Mouse (Mus musculus) liver, postnatal 0 days (tissue): ENCODE results near the gene Wdr82. TPM values are rescaled to one million over a fixed set of nuclear protein-coding genes. Genes with fewer than 3 reads are reported as not detected.

Experiments used
- ATAC-seq: fragments of 200-750 bp; cut with Nextera tagmentation; 2 replicates; pipeline ENCODE4 v1.8.0; 2017; ENCODE audit warnings: mild to moderate bottlenecking, moderate library complexity
- DNase-seq: peaks from one replicate; pipeline ENCODE4 v3.0.0-alpha.2; 2016
- H3K27ac ChIP-seq: fragments of 300-500 bp; sonication (generic); 2 replicates; pipeline ENCODE4 v1.5.1; 2014; ENCODE audit warnings: antibody characterized with exemption, moderate library complexity, mild to moderate bottlenecking, low read depth
- H3K27me3 ChIP-seq: fragments of 300-500 bp; sonication (generic); 2 replicates; pipeline ENCODE4 v1.6.1; 2014; ENCODE audit warnings: low read length, control low read depth, mixed read lengths; ENCODE audit not compliant: insufficient read depth
- H3K36me3 ChIP-seq: fragments of 300-500 bp; sonication (generic); replicated peaks from 2 replicates; pipeline ENCODE4 v1.6.1; 2014; ENCODE audit warnings: mild to moderate bottlenecking, control low read depth, low read length, moderate library complexity, mixed read lengths; ENCODE audit not compliant: insufficient read depth
- H3K4me1 ChIP-seq: fragments of 300-500 bp; sonication (generic); 2 replicates; pipeline ENCODE4 v1.6.1; 2014; ENCODE audit warnings: antibody characterized with exemption, mild to moderate bottlenecking, control low read depth; ENCODE audit not compliant: insufficient read depth
- H3K4me2 ChIP-seq: fragments of 300-500 bp; sonication (generic); 2 replicates; pipeline ENCODE4 v1.6.1; 2014; ENCODE audit warnings: low read depth, mild to moderate bottlenecking, low read length, moderate library complexity, mixed read lengths
- H3K4me3 ChIP-seq: fragments of 300-500 bp; sonication (generic); 2 replicates; pipeline ENCODE4 v1.5.1; 2014; ENCODE audit warnings: low read depth, low read length
- H3K9ac ChIP-seq: fragments of 300-500 bp; sonication (generic); replicated peaks from 2 replicates; pipeline ENCODE4 v1.6.1; 2014; ENCODE audit warnings: mild to moderate bottlenecking, moderate library complexity
- H3K9me3 ChIP-seq: fragments of 300-500 bp; sonication (generic); 2 replicates; pipeline ENCODE4 v1.6.1; 2016; ENCODE audit warnings: mild to moderate bottlenecking, control low read depth, low read length, mixed read lengths
- CTCF ChIP-seq: sonication (generic); IDR thresholded peaks from 2 replicates; pipeline ENCODE4 v1.5.1; 2016; ENCODE audit warnings: antibody characterized with exemption, low read depth
- EP300 ChIP-seq: IDR thresholded peaks from 2 replicates; pipeline ENCODE4 v1.6.1; 2016; ENCODE audit warnings: antibody characterized with exemption, low read depth, mild to moderate bottlenecking
- WGBS: fragments of 180-500 bp; shearing (Covaris S2); extraction: QIAGEN DNeasy Blood & Tissue Kit; methylation state at CpG from one replicate; pipeline ENCODE4 v1.1.7; 2014; ENCODE audit not compliant: insufficient replicate concordance; 5-methylcytosine and 5-hydroxymethylcytosine counted together
- polyA plus RNA-seq: library from polyadenylated mRNA; unstranded; fragments of >200 nt; fragmentation: Nextera tagmentation; extraction: Ambion mirVana; gene quantifications from 2 replicates; pipeline ENCODE4 v1.2.1, GENCODE M21; 2015

Gene Wdr82
- 5.3 and 5.7 TPM in 2 replicates for polyA plus RNA-seq

DNA sequence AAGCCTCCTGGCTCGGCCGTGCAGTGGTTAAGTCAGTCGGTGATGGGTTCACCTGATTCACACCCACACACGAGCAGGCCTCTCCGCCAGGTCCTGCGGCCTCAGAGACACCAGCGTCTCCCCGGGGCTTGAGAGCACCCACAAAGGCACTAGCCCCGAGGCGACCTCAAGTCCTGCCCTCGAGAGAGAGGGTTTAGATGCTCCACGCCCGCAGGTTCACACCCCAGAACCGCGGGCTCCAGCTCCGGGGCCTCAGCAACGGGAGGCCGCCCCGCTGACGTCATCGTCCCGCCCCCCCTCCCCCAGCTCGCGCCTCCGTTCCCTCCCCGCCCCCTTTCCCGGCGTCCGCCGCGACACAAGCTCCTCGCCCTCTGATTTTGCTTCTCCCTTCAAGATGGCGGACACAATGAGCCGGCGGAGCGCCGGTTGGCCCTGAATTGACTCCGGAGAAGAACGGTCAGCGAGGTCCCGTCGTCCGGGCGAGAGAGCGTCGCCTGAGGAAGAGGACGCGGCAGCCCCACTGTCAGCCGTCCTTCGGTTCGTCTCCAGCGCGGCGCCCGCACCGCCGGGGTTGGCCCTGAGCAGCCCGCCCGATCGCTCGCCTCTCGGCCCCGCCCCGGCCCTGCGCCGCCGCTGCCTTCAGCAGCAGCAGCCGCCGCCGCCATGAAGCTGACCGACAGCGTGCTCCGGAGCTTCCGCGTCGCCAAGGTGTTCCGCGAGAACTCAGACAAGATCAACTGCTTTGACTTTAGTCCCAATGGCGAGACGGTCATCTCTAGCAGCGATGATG lies at the start of gene Wdr82:
Gene Wdr82 (plus strand): TSS at position 373 of the 790 bp plus-strand sequence.
- Histone ChIP-seq H3K27me3 (no peaks in the 10 kb centered on the region), H3K9ac (peak within 1 kb of the TSS; percentile 83), H3K9me3 (no peaks in the 10 kb centered on the region), H3K4me1 (peaks cover 36% of the 10 kb centered on the region), H3K4me2 (peak within 1 kb of the TSS; percentile 92), H3K36me3 (peaks cover 4% of the 10 kb centered on the region; the same call in 1 of the 2 replicates), H3K27ac (peak within 1 kb of the TSS; percentile 95), H3K4me3 (peak within 1 kb of the TSS; percentile 78)
- TF ChIP-seq EP300 (no peak), CTCF (no peak)
- under 1% methylated on average over 75 of the region's 81 CpGs for WGBS
- ATAC-seq (peak; percentile 90), DNase-seq (peak; percentile 97)

DNA sequence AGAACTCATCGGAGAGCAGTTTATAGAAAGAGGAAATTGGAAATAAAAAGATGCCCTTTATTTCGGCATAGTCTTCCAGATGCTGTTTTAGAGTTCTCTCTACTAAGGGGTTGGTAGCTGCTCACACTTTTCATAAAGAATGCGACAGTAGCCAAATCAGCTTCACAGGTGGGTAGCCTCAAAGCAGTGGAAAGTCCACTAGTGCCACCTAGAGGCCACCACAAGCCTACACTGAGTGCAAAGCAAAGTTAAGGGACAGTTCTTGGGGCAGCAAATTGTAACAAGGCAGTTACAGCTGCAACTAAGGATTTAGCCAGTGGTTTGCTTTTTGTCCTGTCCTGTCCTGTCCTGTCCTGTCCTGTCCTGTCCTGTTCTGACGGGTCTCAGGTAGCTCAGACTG lies 47.1 kb upstream of the Wdr82 start:
- no peak for DNase-seq
- Histone ChIP-seq H3K4me1 (no peaks in the 10 kb centered on the region), H3K4me2 (no peak overlapping the region), H3K9me3 (no peaks in the 10 kb centered on the region), H3K36me3 (no peaks in the 10 kb centered on the region), H3K4me3 (no peak overlapping the region), H3K9ac (no peak overlapping the region), H3K27me3 (no peaks in the 10 kb centered on the region), H3K27ac (no peak overlapping the region)
- WGBS, result 46% methylated on average over 4 of the region's 4 CpGs
- TF ChIP-seq EP300, result no peak
- peak; percentile 70 for TF ChIP-seq CTCF
- no peak for ATAC-seq

DNA sequence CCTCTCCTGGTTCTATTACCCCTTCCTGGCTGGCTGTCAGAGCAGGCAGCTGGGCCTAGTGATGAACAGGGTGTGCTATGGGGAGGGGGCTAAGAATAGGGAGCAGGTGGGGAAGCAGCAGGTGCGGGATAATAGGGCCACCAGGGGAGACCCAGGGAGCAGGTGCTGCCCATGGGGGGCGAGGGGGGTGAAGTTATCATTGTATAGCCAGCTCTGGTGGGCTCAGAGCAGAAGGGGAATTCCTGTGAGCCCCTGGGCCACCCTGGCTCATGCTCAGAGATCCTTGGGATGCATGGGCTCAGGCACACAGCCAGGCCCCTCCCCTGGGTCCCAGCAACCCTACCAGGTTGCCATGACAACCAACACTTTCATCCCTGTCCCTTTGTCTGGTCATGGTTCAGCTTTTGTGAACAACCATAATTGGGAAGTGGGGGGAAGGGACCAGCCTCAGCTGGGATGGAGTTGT lies 43.9 kb upstream of the Wdr82 start:
- no peaks in the 10 kb centered on the region for H3K36me3 ChIP-seq
- no peak for TF ChIP-seq EP300
- TF ChIP-seq CTCF, result no peak
- H3K9me3 ChIP-seq, result no peaks in the 10 kb centered on the region
- no peaks in the 10 kb centered on the region for H3K4me1 ChIP-seq
- no peak overlapping the region for H3K4me2 ChIP-seq
- DNase-seq (no peak), ATAC-seq (no peak)
- no peak overlapping the region for H3K9ac ChIP-seq
- H3K27ac ChIP-seq, result no peak overlapping the region
- H3K4me3 ChIP-seq, result no peak overlapping the region
- 38% methylated on average over 2 of the region's 2 CpGs for WGBS
- no peaks in the 10 kb centered on the region for H3K27me3 ChIP-seq

DNA sequence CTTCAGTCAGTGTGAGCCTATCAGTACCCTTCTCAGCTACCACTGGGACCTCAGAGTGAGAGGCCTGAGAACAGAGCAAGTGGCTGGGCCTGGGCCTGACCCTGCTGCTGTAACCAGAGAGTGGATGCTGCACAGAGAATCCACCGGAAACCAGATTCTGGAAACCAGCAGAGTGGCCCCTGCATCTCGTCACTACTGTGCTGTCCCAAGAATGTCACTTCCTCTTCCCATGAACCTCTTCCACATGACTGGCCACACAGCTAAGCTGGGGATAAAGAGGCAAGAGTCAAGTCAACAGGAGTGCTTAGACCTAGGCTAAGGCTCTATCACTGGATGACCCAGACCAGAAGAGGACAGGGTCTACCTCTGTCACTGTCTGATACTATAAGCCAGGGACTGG lies 41.7 kb upstream of the Wdr82 start:
- Histone ChIP-seq H3K36me3 (no peaks in the 10 kb centered on the region), H3K9ac (no peak overlapping the region), H3K4me3 (no peak overlapping the region), H3K27me3 (no peaks in the 10 kb centered on the region), H3K4me2 (no peak overlapping the region), H3K9me3 (no peaks in the 10 kb centered on the region), H3K27ac (no peak overlapping the region), H3K4me1 (no peaks in the 10 kb centered on the region)
- 54% methylated on average over 2 of the region's 2 CpGs for WGBS
- TF ChIP-seq EP300 (no peak), CTCF (no peak)
- ATAC-seq (no peak), DNase-seq (no peak)

DNA sequence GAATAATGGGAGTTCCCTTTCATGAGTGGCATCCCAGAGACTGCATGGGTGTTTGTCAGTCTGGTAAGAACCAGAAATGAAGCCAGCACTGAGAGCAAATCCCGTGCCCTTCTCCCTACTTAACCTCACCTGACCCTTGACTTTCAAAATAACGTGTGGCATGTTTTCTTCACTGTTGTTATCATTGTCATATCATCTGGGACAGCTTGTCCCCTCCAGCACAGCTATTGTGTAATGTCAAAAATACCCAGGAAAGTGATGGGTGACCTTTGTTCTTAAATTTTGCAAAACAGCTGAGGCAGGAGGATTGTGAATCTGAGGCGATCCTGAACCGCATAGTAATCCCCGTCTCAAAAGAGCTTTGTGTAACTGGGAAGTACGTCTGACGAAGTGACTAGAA lies 40.5 kb upstream of the Wdr82 start:
- H3K4me3 ChIP-seq, result no peak overlapping the region
- H3K36me3 ChIP-seq, result no peaks in the 10 kb centered on the region
- peak; percentile 83 for ATAC-seq
- no peak for DNase-seq
- no peaks in the 10 kb centered on the region for H3K27me3 ChIP-seq
- no peak overlapping the region for H3K4me2 ChIP-seq
- H3K9me3 ChIP-seq, result no peaks in the 10 kb centered on the region
- no peak overlapping the region for H3K27ac ChIP-seq
- no peaks in the 10 kb centered on the region for H3K4me1 ChIP-seq
- no peak overlapping the region for H3K9ac ChIP-seq
- TF ChIP-seq EP300 (peak; percentile 82), CTCF (no peak)
- 67% methylated on average over 7 of the region's 7 CpGs for WGBS

DNA sequence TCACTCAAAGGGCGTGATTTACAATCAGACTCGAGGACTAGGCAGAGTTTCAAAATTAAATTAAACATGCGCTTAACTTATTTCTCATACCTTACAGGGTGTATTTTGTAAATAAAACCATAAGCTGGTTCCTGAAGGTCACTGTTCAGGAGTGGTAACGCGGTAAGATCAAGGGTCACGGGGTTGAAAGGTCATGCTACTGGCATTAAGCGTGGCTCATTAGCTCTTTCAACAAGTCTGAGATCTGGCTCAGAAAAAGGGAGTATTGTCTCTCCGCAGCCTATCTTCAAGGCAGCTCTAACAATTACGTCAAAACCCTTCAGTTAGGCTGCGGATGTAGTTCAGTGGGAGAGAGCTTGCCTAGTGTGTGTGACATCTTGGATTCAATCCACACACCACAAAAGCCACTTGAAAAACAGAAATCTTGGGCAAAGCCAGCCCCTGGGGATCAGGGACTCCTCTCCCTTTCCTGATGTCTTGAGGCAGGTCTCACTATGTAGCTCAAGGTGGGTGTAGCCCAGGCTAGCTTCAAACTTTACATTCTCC lies 33.0 kb upstream of the Wdr82 start:
- Histone ChIP-seq H3K4me1 (no peaks in the 10 kb centered on the region), H3K9me3 (no peaks in the 10 kb centered on the region; the same call in 1 of the 2 replicates), H3K4me3 (no peak overlapping the region), H3K27ac (no peak overlapping the region), H3K27me3 (no peaks in the 10 kb centered on the region), H3K36me3 (no peaks in the 10 kb centered on the region), H3K4me2 (no peak overlapping the region), H3K9ac (no peak overlapping the region)
- TF ChIP-seq CTCF (no peak), EP300 (no peak)
- WGBS, result 77% methylated on average over 10 of the region's 10 CpGs
- no peak for ATAC-seq
- DNase-seq, result no peak
